8 mouse cellular contexts compared by ENCODE assay signal in genomic region chr9:53301801-53302311, GRCm38 (mm10). TPM values are rescaled to one million over a fixed set of nuclear protein-coding genes. Genes with fewer than 3 reads are reported as not detected.
DNase-seq lines count a peak whose midpoint lies in the region; ATAC-seq lines count a peak whose summit lies in the region.

No protein-coding gene starts in this region.

- no peak overlapping the region for H3K27ac ChIP-seq in limb, embryonic 11.5 days (replicated peaks; ENCODE audit: low read depth, low read length)
- H3K27ac ChIP-seq in midbrain, embryonic 14.5 days (replicated peaks; ENCODE audit: low read depth, low read length) = no peak overlapping the region

- peak; percentile 49 for DNase-seq in cerebellum, adult 8-10 months
- DNase-seq in limb, embryonic 11.5 days (ENCODE audit: low spot score) = peak; percentile 26
- DNase-seq in midbrain, embryonic 14.5 days = no peak
- DNase-seq in spleen, adult 18-20 months = no peak

- peak overlapping the region; percentile 70 for H3K4me2 ChIP-seq in limb, embryonic 11.5 days (ENCODE audit: low read depth, severe bottlenecking)
- H3K4me2 ChIP-seq in midbrain, embryonic 14.5 days (ENCODE audit: low read length) = peak overlapping the region; percentile 71

- no peak for ATAC-seq in megakaryocyte, adult 5-6 weeks (ENCODE audit: poor library complexity, severe bottlenecking)
- peak; percentile 7 to 20; a peak in 1 of 4 replicates for ATAC-seq in hematopoietic stem cell, adult 5-6 weeks (replicated peaks in 1 of 2; ENCODE audit: insufficient read depth in 1 of 2, low FRiP score in 2 of 2, low TSS enrichment in 1 of 2, low read depth in 1 of 2, poor library complexity in 2 of 2, severe bottlenecking in 2 of 2)
- no peak for ATAC-seq in limb, embryonic 11.5 days (ENCODE audit: insufficient number of reproducible peaks, low FRiP score, low TSS enrichment, low read depth)
- no peak for ATAC-seq in midbrain, embryonic 14.5 days (ENCODE audit: low FRiP score, low TSS enrichment)
- ATAC-seq in megakaryocyte-erythroid progenitor cell, adult 5-6 weeks (replicated peaks; ENCODE audit: low FRiP score, low TSS enrichment, poor library complexity, severe bottlenecking) = no peak

- 2% methylated on average over 19 of the region's 19 CpGs for WGBS in limb, embryonic 11.5 days
- 6% methylated on average over 19 of the region's 19 CpGs for WGBS in midbrain, embryonic 14.5 days

- H3K36me3 ChIP-seq in megakaryocyte, embryonic 14.5 days (replicated peaks; ENCODE audit: low read length) = no peaks in the 10 kb centered on the region
- no peaks in the 10 kb centered on the region for H3K36me3 ChIP-seq in limb, embryonic 11.5 days (ENCODE audit: control insufficient read depth, insufficient read depth, low read length)
- H3K36me3 ChIP-seq in midbrain, embryonic 14.5 days (ENCODE audit: control insufficient read depth, insufficient read depth, low read length) = no peaks in the 10 kb centered on the region

- no peaks in the 10 kb centered on the region for H3K9me3 ChIP-seq in megakaryocyte, embryonic 14.5 days
- H3K9me3 ChIP-seq in limb, embryonic 11.5 days (ENCODE audit: control insufficient read depth, low read length) = no peaks in the 10 kb centered on the region
- no peaks in the 10 kb centered on the region for H3K9me3 ChIP-seq in midbrain, embryonic 14.5 days (ENCODE audit: control insufficient read depth, low read length)

- peaks cover 17% of the 10 kb centered on the region for H3K4me1 ChIP-seq in megakaryocyte, embryonic 14.5 days
- H3K4me1 ChIP-seq in limb, embryonic 11.5 days (ENCODE audit: control insufficient read depth, insufficient read depth, low read length) = no peaks in the 10 kb centered on the region
- peaks cover 7% of the 10 kb centered on the region; the same call in 1 of the 2 replicates for H3K4me1 ChIP-seq in midbrain, embryonic 14.5 days (ENCODE audit: control insufficient read depth, insufficient read depth, low read length)

- peaks cover 27% of the 10 kb centered on the region for H3K27me3 ChIP-seq in megakaryocyte, embryonic 14.5 days (replicated peaks)
- H3K27me3 ChIP-seq in limb, embryonic 11.5 days (ENCODE audit: control insufficient read depth, insufficient read depth, low read length) = peaks cover 5% of the 10 kb centered on the region; the same call in 1 of the 2 replicates
- H3K27me3 ChIP-seq in midbrain, embryonic 14.5 days (ENCODE audit: control insufficient read depth, insufficient read depth, low read length) = no peaks in the 10 kb centered on the region; the same call in 1 of the 2 replicates

- no peak overlapping the region for H3K9ac ChIP-seq in limb, embryonic 11.5 days (ENCODE audit: low read length)
- H3K9ac ChIP-seq in midbrain, embryonic 14.5 days (replicated peaks; ENCODE audit: low read length) = peak overlapping the region; percentile 31; the same call in 1 of the 2 replicates

- H3K4me3 ChIP-seq in megakaryocyte, embryonic 14.5 days (replicated peaks) = peak overlapping the region; percentile 81
- peak overlapping the region; percentile 28 for H3K4me3 ChIP-seq in limb, embryonic 11.5 days (ENCODE audit: low read depth, low read length)
- H3K4me3 ChIP-seq in midbrain, embryonic 14.5 days (replicated peaks; ENCODE audit: low read depth, low read length) = peak overlapping the region; percentile 32

RNA-seq across cellular contexts. Expression of gene Exph5, which starts 0.4 kb away (rescaled TPM):
- polyA plus RNA-seq in megakaryocyte, embryonic 14.5 days (2012; ENCODE audit: insufficient read depth, low replicate concordance) = 0.36 TPM in 1 of 2 replicates, not detected in the other
- not detected in 2 replicates for total RNA-seq in megakaryocyte, adult 5-6 weeks (2015)
- 0.11 TPM in 1 of 2 replicates, not detected in the other for total RNA-seq in megakaryocyte, adult 5-6 weeks (2017)
- 0.55 and 1.7 TPM in 2 replicates for total RNA-seq in hematopoietic stem cell, adult 5-6 weeks (2017)
- polyA plus RNA-seq in limb, embryonic 11.5 days (2014; fragmentation: Nextera tagmentation; extraction: Ambion mirVana) = 1.1 and 1.2 TPM in 2 replicates
- polyA plus RNA-seq in midbrain, embryonic 14.5 days (2014; fragmentation: Nextera tagmentation; extraction: Ambion mirVana) = 0.23 and 0.79 TPM in 2 replicates
- total RNA-seq in megakaryocyte-erythroid progenitor cell, adult 5-6 weeks (2014; fragmentation: Nextera tagmentation) = not detected in 2 replicates
- not detected in 2 replicates for total RNA-seq in megakaryocyte-erythroid progenitor cell, adult 5-6 weeks (2017)

RNA-seq across cellular contexts. Expression of gene Ddx10, which starts 54.0 kb away (rescaled TPM):
- polyA plus RNA-seq in megakaryocyte, embryonic 14.5 days (2012; ENCODE audit: insufficient read depth, low replicate concordance) = 3.9 and 4.8 TPM in 2 replicates
- 24.0 and 24.7 TPM in 2 replicates for total RNA-seq in megakaryocyte, adult 5-6 weeks (2015)
- total RNA-seq in megakaryocyte, adult 5-6 weeks (2017) = 28.8 and 33.9 TPM in 2 replicates
- total RNA-seq in hematopoietic stem cell, adult 5-6 weeks (2017) = 67.9 and 74.0 TPM in 2 replicates
- 34.0 and 36.6 TPM in 2 replicates for polyA plus RNA-seq in limb, embryonic 11.5 days (2014; fragmentation: Nextera tagmentation; extraction: Ambion mirVana)
- polyA plus RNA-seq in midbrain, embryonic 14.5 days (2014; fragmentation: Nextera tagmentation; extraction: Ambion mirVana) = 22.1 and 24.7 TPM in 2 replicates
- total RNA-seq in megakaryocyte-erythroid progenitor cell, adult 5-6 weeks (2014; fragmentation: Nextera tagmentation) = 35.9 and 49.9 TPM in 2 replicates
- total RNA-seq in megakaryocyte-erythroid progenitor cell, adult 5-6 weeks (2017) = 117 TPM in 2 replicates

Comparison
In these comparisons a context has a peak if more than half of its experiments do, and no peak if none do; other contexts are left out.
1. H3K4me3 ChIP-seq: peak in every context shown above with its lines; median percentile 81 in megakaryocyte, embryonic 14.5 days; 32 in midbrain, embryonic 14.5 days; 28 in limb, embryonic 11.5 days.
2. ATAC-seq: peak in hematopoietic stem cell, adult 5-6 weeks (2 of 2); none in megakaryocyte, adult 5-6 weeks (single experiment), limb, embryonic 11.5 days (single experiment), midbrain, embryonic 14.5 days (single experiment) and megakaryocyte-erythroid progenitor cell, adult 5-6 weeks (single experiment).
3. DNase-seq: peak in cerebellum, adult 8-10 months (single experiment) and limb, embryonic 11.5 days (single experiment); none in midbrain, embryonic 14.5 days (single experiment) and spleen, adult 18-20 months (0 of 2).